Mouse (Mus musculus) ES-E14 (cell line): ENCODE measurements at regions not wholly inside any gene's neighbourhood (a gene's known extent, or its start where the extent isn't known, plus 50 kb on each side); places are given as distances from the start of the nearest gene placed in this dataset.

ENCODE experiments used
- CHD2 ChIP-seq: IDR thresholded peaks from 2 replicates; pipeline ENCODE4 v1.6.1; 2014; ENCODE audit warnings: mild to moderate bottlenecking, low read depth, low read length, inconsistent platforms
- HCFC1 ChIP-seq: IDR thresholded peaks from 2 replicates; pipeline ENCODE4 v1.6.1; 2012; ENCODE audit warnings: low read length, inconsistent platforms, borderline replicate concordance; ENCODE audit not compliant: insufficient read depth
- MAFK ChIP-seq: IDR thresholded peaks from 2 replicates; pipeline ENCODE4 v1.6.1; 2014; ENCODE audit warnings: mild to moderate bottlenecking, low read depth, low read length, inconsistent platforms; ENCODE audit not compliant: insufficient read depth
- ZC3H11A ChIP-seq: IDR thresholded peaks from 2 replicates; pipeline ENCODE4 v1.6.1; 2012; ENCODE audit warnings: low read depth, mild to moderate bottlenecking, inconsistent platforms, low read length, borderline replicate concordance
- ZNF384 ChIP-seq: IDR thresholded peaks from 2 replicates; pipeline ENCODE4 v1.6.1; 2012; ENCODE audit warnings: low read depth, low read length, inconsistent platforms

DNA sequence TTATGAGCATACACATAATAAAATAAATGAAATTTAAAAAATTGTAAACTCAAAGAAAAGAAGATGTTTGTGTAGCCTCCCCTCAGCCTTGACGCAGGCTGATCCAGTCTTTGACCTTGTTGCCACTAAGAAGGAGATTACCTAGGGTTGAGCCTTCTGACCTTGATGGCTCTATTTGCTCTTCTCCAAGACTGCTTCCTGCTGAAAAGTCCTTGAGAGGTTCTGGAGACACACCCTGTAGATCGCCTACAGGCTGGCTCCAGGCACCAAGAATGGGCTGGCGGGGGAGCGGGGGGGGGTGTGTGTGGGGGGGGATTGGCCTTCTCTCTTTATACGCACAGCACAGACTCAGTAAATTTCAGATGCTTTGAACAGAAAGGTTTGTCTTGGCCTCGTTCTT is 358.4 kb downstream of the Bckdhb start:
- TF ChIP-seq CHD2, result no peak
- no peak for TF ChIP-seq MAFK
- no peak for TF ChIP-seq HCFC1
- no peak for TF ChIP-seq ZC3H11A
- no peak for TF ChIP-seq ZNF384
